Mouse (Mus musculus): Measurements from ENCODE around the gene Baz1b.
A peak's percentile ranks its signal among the peaks of the same experiment; 100 is the strongest.

Baz1b gene

DNA sequence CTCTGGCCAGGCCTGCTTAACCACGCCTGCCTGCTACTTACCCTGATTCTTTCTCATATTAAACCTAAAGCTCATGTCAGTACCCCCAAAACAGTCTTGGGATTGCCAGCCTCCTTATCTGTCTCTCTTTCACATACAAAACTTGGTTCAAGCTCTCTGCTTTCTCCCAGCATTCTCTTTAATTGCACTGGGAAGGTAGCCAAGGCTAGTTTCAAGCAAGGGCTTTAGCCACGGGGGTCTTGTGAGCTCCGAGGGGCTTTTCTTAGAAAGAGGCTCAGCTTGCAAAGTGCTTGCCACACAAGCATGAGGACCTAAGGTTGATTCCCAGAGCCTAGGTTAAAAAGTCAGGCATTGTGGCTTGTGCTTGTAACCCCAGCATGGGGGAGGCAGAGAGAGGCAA, 98.1 kb downstream of the Baz1b start:
- no peak for DNase-seq

DNA sequence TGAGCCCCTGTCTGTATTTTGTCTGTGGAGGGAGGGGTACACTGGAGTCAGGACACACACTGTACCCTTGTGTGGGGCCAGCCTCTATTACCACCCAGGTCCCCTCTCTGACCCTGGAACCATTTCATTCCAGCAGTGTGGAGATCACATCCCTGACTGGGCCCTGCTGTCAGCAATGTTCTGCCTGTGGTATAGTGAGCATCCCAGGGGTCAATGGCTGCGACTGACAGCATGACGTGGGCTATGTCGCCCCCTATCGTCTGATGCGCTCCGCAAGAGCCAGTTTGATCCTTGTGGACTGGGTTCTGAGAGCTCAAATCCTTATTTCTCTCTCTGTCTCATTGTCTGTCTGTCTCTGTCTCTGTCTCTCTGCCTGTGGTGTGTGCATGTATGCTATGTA, 99.1 kb downstream of the Baz1b start:
- peak; percentile 83 for DNase-seq

DNA sequence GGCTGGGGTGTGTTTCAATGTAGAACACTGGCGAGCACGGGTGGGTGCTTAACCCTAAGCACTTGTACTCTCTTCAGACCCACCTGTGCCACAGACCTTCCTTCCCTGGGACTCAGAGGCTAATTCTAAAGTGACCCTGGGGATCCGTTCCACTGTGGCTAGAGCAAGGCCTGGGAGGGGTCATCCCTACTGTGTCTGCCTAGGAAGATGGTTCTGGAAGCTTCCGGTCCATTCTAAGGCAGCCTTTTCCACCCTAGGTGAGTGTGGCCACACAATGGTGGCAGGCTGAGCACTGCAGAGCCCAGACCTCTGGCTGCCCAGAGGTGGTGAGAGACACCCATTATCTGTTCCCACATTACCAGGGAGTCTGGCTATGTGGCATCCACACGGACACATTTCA, 99.9 kb downstream of the Baz1b start:
- no peak for DNase-seq

DNA sequence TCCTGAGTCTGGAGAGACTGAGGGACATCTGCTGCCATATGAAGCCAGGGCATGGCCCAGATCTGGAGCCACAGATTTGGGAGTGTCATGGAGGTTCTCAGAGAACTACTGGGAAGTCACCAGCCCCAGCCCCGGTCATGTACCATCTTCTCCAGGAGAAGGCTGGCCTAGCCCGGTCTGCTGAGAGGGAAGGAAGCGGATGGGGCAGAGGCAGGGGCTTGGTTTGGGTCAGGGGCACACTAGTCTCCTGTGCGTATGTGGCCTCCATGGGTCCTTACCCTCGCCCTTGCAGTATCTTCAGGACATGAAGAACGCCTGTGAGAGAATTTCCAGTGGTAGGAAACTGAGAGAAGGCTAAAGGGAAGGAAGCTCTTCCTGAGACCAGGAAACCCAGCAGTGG, 103.6 kb downstream of the Baz1b start:
- no peak for DNase-seq

DNA sequence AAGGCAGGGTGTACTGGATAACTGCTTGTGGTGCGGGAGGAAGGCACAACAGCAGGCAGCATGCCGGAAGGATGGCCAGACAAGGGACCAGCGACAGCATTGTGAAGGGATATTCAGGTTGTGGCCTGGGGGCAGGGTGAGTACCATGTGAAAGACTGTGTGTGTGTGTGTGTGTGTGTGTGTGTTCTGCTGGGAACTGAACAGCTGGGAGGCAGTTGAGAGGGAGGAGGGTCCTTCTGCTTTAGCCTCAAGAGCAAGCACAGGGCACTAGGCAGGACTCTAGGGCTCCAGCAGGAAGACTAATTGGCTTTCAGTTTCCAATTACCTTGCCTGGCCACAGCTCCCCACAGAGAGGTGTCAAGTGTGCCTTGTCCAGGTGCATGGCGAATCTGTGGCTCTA, 104.1 kb downstream of the Baz1b start:
- no peak for DNase-seq

DNA sequence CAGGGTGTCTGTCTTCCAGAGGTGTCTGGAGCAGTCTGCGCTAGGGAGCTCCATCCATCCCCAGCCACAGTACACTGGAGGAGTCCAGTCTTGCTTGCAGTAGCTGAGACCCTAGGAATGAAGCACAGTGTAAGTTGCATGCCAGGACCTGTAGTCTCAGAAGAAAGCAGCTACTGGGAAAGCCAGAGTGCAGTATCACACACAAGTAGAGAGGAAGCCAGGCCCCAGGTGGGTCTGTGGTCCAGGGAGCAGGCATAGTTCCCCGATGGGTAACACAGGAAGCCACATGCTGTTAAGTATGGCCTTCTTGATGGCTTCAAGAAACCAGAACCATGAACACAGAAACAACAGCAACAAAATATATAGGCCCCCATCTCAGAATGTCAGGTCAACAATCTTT, 104.9 kb downstream of the Baz1b start:
- DNase-seq = no peak
